Mouse (Mus musculus): ENCODE data around the gene 1700030K09Rik. TPM values are rescaled to one million over a fixed set of nuclear protein-coding genes. Genes with fewer than 3 reads are reported as not detected.

The 1700030K09Rik gene
- polyA plus RNA-seq, 1 experiment from 2014 or later = 13.3 TPM

DNA sequence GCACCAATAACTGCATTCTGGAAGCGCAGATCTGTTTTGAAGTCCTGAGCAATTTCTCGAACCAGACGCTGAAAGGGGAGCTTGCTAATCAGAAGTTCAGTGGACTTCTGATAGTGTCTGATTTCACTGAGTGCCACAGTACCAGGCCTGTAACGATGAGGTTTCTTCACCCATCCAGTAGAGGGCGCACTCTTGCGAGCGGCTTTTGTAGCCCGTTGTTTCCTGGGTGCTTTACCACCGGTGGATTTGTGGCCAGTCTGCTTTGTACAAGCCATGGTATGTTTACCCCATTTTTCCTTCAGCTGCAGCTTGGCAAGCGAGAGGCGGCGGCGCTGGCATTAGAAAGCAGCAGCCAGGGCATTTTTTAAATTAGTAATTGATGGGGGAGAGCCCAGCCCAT is 14.0 kb upstream of the 1700030K09Rik start:
- no peaks in the 10 kb centered on the region for H3K4me1 ChIP-seq
- no peak overlapping the region for H3K4me3 ChIP-seq (replicated peaks)
- WGBS = 53% methylated on average over 13 of the region's 13 CpGs
- no peaks in the 10 kb centered on the region for H3K27me3 ChIP-seq (replicated peaks)
- H3K9ac ChIP-seq = no peak overlapping the region
- H3K4me2 ChIP-seq = no peak overlapping the region
- no peaks in the 10 kb centered on the region for H3K36me3 ChIP-seq
- no peak for ATAC-seq (ENCODE audit: insufficient read depth, low FRiP score, low read depth)
- H3K9me3 ChIP-seq = no peaks in the 10 kb centered on the region
- H3K27ac ChIP-seq = no peak overlapping the region

DNA sequence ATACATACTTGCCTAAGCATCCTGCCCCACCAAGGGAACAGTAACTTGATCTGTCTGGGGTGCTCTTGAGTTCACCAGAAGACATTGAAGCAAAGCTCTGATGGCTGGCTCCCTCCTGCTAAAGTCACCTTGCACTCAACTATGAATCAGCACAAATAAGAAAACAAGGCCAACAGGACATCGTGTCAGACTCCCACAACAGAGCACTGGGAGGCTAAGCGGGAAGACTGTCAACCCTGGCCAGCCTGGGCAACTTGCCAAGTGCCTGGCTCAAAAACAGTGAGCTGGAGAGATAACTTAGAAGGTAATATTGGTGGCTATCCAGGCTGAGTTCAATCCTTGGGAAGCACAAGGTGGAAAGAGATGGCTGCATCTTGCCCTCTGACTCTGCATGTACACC is 8.7 kb upstream of the 1700030K09Rik start:
- no peak for ATAC-seq (ENCODE audit: insufficient read depth, low FRiP score, low read depth)
- no peak overlapping the region for H3K27ac ChIP-seq

DNA sequence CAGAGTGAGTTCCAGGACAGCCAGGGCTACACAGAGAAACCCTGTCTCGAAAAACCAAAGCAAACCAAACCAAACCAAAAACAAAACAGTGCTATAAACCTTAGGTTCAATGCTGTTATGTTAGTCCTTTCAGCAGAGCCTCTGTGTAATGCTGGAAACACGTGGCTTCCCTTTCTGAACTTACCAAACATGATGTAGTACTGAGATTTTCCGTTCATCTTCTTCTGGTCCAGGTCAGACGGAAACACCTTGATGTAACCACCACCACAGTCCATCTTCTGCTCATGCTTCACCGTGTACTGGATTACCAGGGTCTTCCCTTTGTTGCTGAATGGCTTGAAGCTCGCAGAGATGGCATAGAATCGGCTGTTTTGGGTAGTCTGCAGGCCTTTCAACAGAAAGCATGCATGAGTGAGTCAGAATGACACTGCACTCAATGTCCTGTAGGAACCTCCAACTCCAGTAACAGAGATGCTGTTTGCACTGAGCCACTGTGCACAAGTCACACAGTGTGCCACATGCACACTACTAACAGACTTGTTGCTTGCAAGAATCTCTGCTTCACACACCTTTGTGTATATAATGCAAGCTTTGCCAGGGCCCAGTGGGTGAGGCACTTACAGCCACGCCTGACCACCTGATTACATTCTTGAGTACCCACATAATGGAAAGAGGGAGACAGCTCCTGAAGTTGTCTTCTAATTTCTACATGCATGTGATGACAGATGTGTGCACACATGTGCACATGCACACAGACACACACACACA is 5.2 kb upstream of the 1700030K09Rik start:
- ATAC-seq (ENCODE audit: insufficient read depth, low FRiP score, low read depth) = peak; percentile 48; the same call in 1 of the 2 replicates
- Histone ChIP-seq H3K4me2 (no peak overlapping the region), H3K9ac (no peak overlapping the region), H3K9me3 (no peaks in the 10 kb centered on the region), H3K4me3 (replicated peaks) (no peak overlapping the region), H3K27me3 (replicated peaks) (no peaks in the 10 kb centered on the region), H3K27ac (peak overlapping the region; percentile 1; the same call in 1 of the 2 replicates), H3K36me3 (no peaks in the 10 kb centered on the region), H3K4me1 (0 out of 2 replicates have a peak, but pooled peaks cover 4% of the 10 kb centered on the region)
- 71% methylated on average over 8 of the region's 8 CpGs for WGBS

More for the DNA sequence above, 8.7 kb upstream of the 1700030K09Rik start:
- H3K9ac ChIP-seq = no peak overlapping the region
- no peaks in the 10 kb centered on the region for H3K9me3 ChIP-seq
- H3K4me3 ChIP-seq (replicated peaks) = no peak overlapping the region
- no peaks in the 10 kb centered on the region for H3K4me1 ChIP-seq
- no peaks in the 10 kb centered on the region for H3K27me3 ChIP-seq (replicated peaks)
- 21% methylated on average over 2 of the region's 2 CpGs for WGBS
- H3K4me2 ChIP-seq = no peak overlapping the region
- H3K36me3 ChIP-seq = no peaks in the 10 kb centered on the region

DNA sequence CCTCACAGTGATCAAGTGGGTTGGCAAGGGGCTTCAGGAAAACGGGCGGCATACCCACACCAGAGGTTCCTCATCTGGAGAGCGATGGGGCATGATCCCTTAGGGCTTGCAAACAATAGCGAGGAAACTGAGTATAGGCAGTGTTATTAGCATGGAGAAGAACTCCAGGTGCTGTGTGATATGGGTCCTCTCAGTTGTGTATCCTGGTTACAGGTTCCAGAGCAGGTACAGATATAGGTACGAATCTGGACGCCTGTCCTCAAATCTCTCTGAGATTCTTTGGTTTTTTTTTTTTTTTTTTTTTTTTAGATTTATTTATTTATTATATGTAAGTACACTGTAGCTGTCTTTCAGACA is 292 bp downstream of the 1700030K09Rik start:
- no peak overlapping the region for H3K27ac ChIP-seq
- no peaks in the 10 kb centered on the region for H3K9me3 ChIP-seq
- no peaks in the 10 kb centered on the region; the same call in 1 of the 2 replicates for H3K36me3 ChIP-seq
- H3K9ac ChIP-seq = 0 out of 2 replicates have a peak overlapping the region, but pooled peaks have one; percentile 33
- 34% methylated on average over 6 of the region's 6 CpGs for WGBS
- peak; percentile 29; the same call in 1 of the 2 replicates for ATAC-seq (ENCODE audit: insufficient read depth, low FRiP score, low read depth)
- no peaks in the 10 kb centered on the region for H3K27me3 ChIP-seq (replicated peaks)
- peak overlapping the region; percentile 90 for H3K4me2 ChIP-seq
- peak overlapping the region; percentile 52 for H3K4me3 ChIP-seq (replicated peaks)
- 0 out of 2 replicates have a peak, but pooled peaks cover 10% of the 10 kb centered on the region for H3K4me1 ChIP-seq

DNA sequence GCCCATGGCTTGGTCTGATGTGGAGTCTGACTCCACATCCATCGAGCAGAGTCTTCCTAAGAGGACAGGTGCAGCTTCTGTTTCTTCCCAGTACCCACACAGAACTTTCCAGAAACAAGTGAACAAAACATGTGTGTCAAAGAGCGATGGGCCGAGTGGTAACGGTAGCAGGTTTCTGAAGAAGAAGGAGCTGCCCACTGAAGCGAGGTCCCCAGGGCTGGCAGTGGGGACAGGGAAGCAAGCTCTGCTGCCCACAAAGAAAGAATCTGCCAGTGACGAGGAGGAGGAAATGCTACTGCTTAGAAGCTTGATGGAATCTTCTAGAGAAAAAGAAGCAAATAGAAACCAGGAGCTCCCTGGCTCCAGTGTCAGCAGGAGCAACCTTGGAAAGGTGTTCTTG is 1.4 kb downstream of the 1700030K09Rik start:
- H3K27me3 ChIP-seq (replicated peaks) = no peaks in the 10 kb centered on the region
- no peak overlapping the region for H3K4me2 ChIP-seq
- ATAC-seq (ENCODE audit: insufficient read depth, low FRiP score, low read depth) = no peak
- no peak overlapping the region for H3K4me3 ChIP-seq (replicated peaks)
- no peaks in the 10 kb centered on the region for H3K9me3 ChIP-seq
- peaks cover 7% of the 10 kb centered on the region for H3K36me3 ChIP-seq
- H3K27ac ChIP-seq = no peak overlapping the region
- WGBS = 91% methylated on average over 6 of the region's 6 CpGs
- no peak overlapping the region for H3K9ac ChIP-seq
- 0 out of 2 replicates have a peak, but pooled peaks cover 10% of the 10 kb centered on the region for H3K4me1 ChIP-seq

DNA sequence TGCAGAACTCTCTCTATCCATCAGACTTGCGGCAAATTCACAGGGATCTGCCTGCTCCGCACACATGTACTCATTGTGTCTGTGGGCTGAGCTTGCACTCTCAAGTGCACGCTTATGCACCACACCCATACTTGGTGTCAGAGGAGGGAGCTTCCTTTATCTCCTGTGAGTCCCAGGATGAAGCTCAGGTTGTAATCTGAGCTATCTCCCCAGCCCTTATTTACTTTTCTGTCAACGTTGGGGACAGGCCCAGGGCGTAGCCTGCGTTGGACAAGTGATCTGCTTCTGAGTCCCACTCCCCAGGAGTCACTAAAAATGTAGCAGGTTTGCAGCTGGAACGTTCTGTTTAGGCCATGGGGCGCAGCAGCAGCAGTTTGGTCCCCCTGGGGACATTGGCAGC is 7.8 kb downstream of the 1700030K09Rik start:
- H3K36me3 ChIP-seq = peaks cover 24% of the 10 kb centered on the region
- 66% methylated on average over 8 of the region's 8 CpGs for WGBS
- ATAC-seq (ENCODE audit: insufficient read depth, low FRiP score, low read depth) = no peak

DNA sequence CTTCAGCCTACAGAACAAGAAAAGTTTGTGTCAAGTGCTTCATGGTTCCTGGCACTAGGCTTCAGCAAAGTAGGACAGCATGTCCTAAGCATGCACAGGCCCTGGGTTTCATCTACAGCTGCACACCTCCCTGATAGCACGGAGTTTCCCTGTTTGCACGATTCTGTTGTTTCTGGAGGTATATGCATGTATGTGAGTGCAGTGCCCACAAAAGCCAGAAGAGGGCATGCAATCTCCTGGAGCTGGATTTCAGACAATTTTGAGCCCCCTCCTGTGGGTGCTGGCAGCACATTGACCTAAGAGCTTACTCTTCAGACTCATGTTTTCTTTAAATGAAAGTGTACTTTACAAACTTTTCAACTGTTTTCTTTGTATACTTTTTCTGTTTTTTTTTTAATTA is 10.2 kb downstream of the 1700030K09Rik start:
- H3K4me1 ChIP-seq = no peaks in the 10 kb centered on the region
- 91% methylated on average over 2 of the region's 2 CpGs for WGBS
- ATAC-seq (ENCODE audit: insufficient read depth, low FRiP score, low read depth) = no peak
- H3K9me3 ChIP-seq = no peaks in the 10 kb centered on the region
- H3K9ac ChIP-seq = no peak overlapping the region
- no peak overlapping the region for H3K4me3 ChIP-seq (replicated peaks)
- no peak overlapping the region for H3K27ac ChIP-seq
- H3K36me3 ChIP-seq = peaks cover 31% of the 10 kb centered on the region
- no peak overlapping the region for H3K4me2 ChIP-seq
- H3K27me3 ChIP-seq (replicated peaks) = no peaks in the 10 kb centered on the region

More for the DNA sequence above, 7.8 kb downstream of the 1700030K09Rik start:
- Histone ChIP-seq H3K4me2 (no peak overlapping the region), H3K4me3 (replicated peaks) (no peak overlapping the region), H3K9me3 (no peaks in the 10 kb centered on the region), H3K9ac (no peak overlapping the region), H3K27me3 (replicated peaks) (no peaks in the 10 kb centered on the region), H3K4me1 (no peaks in the 10 kb centered on the region), H3K27ac (no peak overlapping the region)

DNA sequence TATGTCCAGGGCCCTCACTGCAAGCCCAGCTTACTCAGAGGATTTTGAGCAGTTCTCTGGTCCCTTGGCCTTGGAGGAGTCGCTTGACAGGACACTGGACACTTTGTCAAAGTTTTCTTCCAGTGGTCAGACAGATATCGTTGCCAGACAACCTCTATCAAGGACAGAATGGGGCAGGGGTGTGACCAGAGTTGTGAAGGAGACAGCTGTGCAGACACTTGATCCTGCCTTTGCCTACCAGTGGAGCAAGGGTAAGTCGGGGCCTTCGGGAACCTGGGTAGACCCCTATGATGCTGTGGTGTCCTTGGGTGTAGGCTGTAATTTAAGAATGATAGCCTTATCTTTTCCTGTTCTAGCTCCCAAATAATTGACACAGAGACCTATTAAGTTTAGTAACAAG is 11.6 kb downstream of the 1700030K09Rik start:
- Histone ChIP-seq H3K9me3 (no peaks in the 10 kb centered on the region), H3K4me3 (replicated peaks) (no peak overlapping the region), H3K4me2 (no peak overlapping the region), H3K36me3 (peaks cover 33% of the 10 kb centered on the region), H3K4me1 (no peaks in the 10 kb centered on the region), H3K9ac (no peak overlapping the region), H3K27me3 (replicated peaks) (no peaks in the 10 kb centered on the region), H3K27ac (no peak overlapping the region)
- WGBS = 82% methylated on average over 4 of the region's 4 CpGs
- no peak for ATAC-seq (ENCODE audit: insufficient read depth, low FRiP score, low read depth)

DNA sequence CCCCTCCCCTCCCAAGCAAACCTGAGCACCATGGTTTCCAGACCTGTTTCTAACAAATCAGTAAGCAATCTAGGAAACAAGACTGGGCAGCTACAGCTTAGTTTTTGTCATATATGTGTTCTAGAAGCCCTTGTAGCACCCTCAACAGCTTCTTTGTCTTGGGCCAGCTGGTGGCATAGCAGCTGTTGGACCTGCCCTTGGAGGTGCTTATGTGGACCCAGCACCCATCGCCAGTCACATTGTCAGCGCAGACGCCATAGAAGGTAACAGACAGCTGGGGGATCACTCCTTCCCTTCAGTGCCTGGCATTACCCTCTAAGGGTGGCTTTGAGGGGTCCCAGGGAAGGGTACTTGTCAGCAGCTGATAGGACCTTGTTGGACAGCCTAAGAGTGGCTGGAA is 14.1 kb downstream of the 1700030K09Rik start:
- Histone ChIP-seq H3K9ac (no peak overlapping the region), H3K27me3 (replicated peaks) (no peaks in the 10 kb centered on the region), H3K9me3 (no peaks in the 10 kb centered on the region), H3K36me3 (peaks cover 56% of the 10 kb centered on the region), H3K27ac (no peak overlapping the region), H3K4me1 (no peaks in the 10 kb centered on the region), H3K4me3 (replicated peaks) (no peak overlapping the region), H3K4me2 (no peak overlapping the region)
- WGBS = 91% methylated on average over 3 of the region's 3 CpGs
- no peak for ATAC-seq (ENCODE audit: insufficient read depth, low FRiP score, low read depth)

DNA sequence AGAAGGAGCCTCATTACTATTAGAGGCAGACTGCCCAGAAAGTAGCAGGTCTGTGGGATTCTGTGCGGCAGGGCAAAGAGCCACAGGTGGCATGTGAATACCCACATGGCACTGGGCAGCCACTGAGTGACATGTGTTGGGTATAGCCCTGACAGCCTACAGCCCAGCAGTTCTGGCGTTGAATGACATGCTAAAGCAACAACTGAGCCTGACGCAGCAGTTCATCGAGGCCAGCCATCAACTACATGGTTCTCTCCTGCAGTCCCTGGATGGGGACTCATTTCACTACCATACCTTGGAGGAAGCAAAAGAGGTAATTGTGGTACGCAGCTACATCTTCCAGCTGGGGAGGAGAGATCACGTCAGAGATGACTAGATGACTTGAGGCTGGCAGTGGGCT is 14.8 kb downstream of the 1700030K09Rik start:
- Histone ChIP-seq H3K27ac (no peak overlapping the region), H3K27me3 (replicated peaks) (no peaks in the 10 kb centered on the region), H3K9ac (no peak overlapping the region), H3K4me2 (no peak overlapping the region), H3K4me3 (replicated peaks) (no peak overlapping the region), H3K36me3 (peaks cover 58% of the 10 kb centered on the region), H3K4me1 (no peaks in the 10 kb centered on the region), H3K9me3 (no peaks in the 10 kb centered on the region)
- WGBS = 82% methylated on average over 6 of the region's 6 CpGs
- no peak for ATAC-seq (ENCODE audit: insufficient read depth, low FRiP score, low read depth)

DNA sequence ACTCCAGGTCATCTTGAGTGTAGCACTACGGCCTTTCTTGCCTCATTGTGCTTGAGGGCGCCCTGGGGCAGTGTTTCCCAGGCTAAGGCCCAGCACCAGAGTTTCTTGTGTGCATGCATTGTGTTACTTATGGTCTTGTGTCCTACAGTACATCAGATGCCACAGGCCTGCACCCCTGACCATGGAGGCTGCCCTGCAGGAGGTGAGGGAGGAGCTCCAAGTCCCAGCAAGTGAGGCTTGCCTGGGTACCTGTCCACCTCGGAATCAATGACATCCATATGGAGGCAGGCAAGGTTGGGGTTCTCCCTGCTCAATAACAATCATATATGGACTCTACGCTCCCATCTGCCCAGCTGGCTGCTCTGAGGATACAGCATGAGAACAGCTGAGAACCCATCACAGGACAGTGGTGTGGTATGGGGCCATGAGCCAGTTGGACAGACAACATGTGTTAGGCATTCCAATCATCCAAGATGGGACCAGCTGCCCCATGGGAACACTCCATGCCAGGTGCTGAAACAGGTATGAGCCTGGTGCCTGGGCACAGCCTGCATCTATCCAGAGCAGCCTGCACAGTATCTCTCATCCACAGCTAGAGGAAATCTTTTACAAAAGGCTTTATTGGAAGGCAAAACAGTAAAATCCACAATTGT is 16.3 kb downstream of the 1700030K09Rik start:
- Histone ChIP-seq H3K27me3 (replicated peaks) (no peaks in the 10 kb centered on the region), H3K36me3 (peaks cover 62% of the 10 kb centered on the region), H3K4me2 (no peak overlapping the region), H3K9ac (no peak overlapping the region), H3K27ac (no peak overlapping the region), H3K4me3 (replicated peaks) (no peak overlapping the region), H3K4me1 (no peaks in the 10 kb centered on the region), H3K9me3 (no peaks in the 10 kb centered on the region)
- no peak for ATAC-seq (ENCODE audit: insufficient read depth, low FRiP score, low read depth)
- WGBS = 89% methylated on average over 4 of the region's 4 CpGs

DNA sequence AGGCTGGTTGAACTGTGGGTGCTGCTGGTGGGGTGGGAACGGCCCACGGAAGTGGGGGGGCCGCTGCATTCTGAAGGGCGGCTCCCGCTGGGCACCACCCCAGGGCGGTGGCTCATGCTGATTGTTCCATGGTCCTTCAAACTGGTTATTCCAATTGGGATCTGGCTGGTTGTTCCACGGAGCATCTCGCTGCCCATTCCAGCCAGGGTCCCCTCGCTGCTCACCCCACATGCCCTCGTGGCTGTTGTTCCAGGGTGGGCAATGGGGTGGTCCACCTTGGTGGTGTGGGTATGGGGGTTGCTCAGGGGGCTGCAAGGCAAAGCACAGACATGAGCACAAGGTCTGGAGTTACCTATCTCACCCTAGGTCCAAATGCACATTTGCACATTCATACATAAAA is 20.5 kb downstream of the 1700030K09Rik start:
- 96% methylated on average over 10 of the region's 10 CpGs for WGBS
- H3K36me3 ChIP-seq = peaks cover 93% of the 10 kb centered on the region
- no peak for ATAC-seq (ENCODE audit: insufficient read depth, low FRiP score, low read depth)

More for the DNA sequence above, 20.5 kb downstream of the 1700030K09Rik start:
- Histone ChIP-seq H3K4me2 (no peak overlapping the region), H3K27me3 (replicated peaks) (no peaks in the 10 kb centered on the region), H3K4me1 (no peaks in the 10 kb centered on the region), H3K27ac (no peak overlapping the region), H3K4me3 (replicated peaks) (no peak overlapping the region), H3K9me3 (no peaks in the 10 kb centered on the region), H3K9ac (no peak overlapping the region)
